Mouse (Mus musculus) G1E-ER4 (cell line): ENCODE data around the gene Mfsd4b4. TPM values are rescaled to one million over a fixed set of nuclear protein-coding genes. Genes with fewer than 3 reads are reported as not detected.

ENCODE experiments used
- GATA1 ChIP-seq: IDR thresholded peaks from one replicate; pipeline ENCODE4 v1.8.0; 2012; ENCODE audit warnings: low read length, inconsistent platforms
- polyA plus RNA-seq: library from polyadenylated mRNA; stranded (reverse); fragments of >175 nt; gene quantifications from 2 replicates; pipeline ENCODE4 v1.2.3, GENCODE M21; 2012

Gene Mfsd4b4
- polyA plus RNA-seq, result 0.56 and 0.71 TPM in 2 replicates

DNA sequence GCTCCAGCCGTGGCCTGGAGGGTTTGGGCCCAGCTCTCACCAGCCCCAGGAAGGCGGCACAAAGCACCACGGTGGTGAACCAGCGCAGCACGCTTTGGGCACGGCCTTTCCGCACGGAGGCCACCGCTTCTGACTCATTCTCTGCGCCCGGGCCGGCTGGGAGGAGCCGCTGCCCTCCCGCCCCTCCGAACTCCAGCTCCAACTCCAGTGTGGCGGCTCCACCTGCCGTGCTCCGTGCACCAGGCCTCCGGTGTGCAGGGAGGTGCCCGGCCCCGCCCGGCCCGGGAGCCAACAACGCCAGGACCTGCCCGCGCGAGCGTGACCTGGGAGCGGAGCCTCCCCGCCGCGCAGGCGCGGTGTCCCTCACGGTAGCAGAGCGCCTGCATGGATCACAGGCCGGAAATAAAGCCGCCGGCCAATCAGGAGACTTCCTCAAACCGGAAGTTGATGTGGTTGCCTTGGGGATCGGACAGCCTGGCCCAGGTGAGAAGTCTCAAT lies at the start of gene Mfsd4b4:
Gene Mfsd4b4 (minus strand): TSS at position 365 of the 498 bp plus-strand sequence.
- no peak for TF ChIP-seq GATA1

- no peak for TF ChIP-seq GATA1
Measured at GRCm38 (mm10) chr10:39936553-39936952, 37.5 kb upstream of the Mfsd4b4 start.

GRCm38 (mm10) chr10:39926616-39927139 lies 27.6 kb upstream of the Mfsd4b4 start, which contains the start of gene Mfsd4b2:
Gene Mfsd4b2 (minus strand): TSS chr10:39926923.
- TF ChIP-seq GATA1, result no peak

DNA sequence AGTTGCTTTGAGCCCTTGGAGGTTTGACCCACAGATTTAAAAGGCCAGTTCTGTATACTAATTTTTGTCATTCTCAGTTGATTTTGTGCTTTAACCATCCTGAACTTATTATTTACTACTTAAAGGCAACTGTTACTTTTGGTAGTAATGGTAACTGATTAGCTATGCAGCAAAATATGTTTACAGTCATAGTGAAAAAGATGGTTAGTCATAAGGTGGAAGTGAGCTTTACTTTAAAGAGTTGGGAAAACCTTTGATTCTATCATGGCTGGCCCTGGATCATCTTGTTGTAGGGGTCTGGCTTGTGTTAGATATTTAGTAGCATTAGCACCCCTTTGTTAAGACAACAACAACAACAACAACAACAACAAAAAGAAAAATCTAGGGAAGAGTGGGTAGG lies 13.6 kb upstream of the Mfsd4b4 start:
- no peak for TF ChIP-seq GATA1

DNA sequence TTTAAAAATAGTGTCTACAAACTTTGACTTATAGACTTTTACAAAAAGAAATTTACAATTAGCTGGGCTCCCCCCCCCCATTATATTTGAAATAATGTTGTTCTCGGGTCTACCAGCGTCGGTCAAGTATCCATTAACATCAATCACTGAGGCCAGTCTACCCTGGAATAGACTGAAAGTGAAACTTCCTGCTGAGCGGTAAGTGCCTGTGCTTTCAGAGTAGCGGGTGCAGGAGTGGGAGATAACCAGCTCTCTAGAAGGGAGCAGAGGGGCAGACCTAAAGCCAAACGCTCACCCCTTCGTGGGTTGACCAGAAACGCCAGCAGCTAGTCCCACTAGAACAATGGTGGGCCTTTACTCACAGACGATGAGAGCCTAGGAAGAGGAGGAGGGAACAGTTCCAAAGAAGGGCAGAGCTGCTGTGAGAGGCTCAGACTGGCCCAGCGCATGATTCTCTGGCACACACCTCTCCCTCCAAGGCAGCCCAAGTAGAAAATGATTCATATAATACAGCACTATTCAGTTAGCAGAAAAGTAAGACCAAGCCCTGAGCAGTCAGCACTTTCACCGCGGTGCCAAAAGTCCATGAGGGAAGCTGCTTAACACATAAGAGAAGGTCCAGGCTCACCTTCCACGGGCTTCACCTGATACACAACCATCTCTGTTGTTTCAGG lies 9.9 kb upstream of the Mfsd4b4 start:
- no peak for TF ChIP-seq GATA1

GRCm38 (mm10) chr10:39906799-39907658 lies 8.0 kb upstream of the Mfsd4b4 start:
- no peak for TF ChIP-seq GATA1

GRCm38 (mm10) chr10:39904191-39904590 lies 5.2 kb upstream of the Mfsd4b4 start:
- TF ChIP-seq GATA1, result no peak

GRCm38 (mm10) chr10:39896503-39896902 lies 2.5 kb downstream of the Mfsd4b4 start:
- TF ChIP-seq GATA1, result no peak

- no peak for TF ChIP-seq GATA1
Measured at GRCm38 (mm10) chr10:39893702-39894697, 5.0 kb downstream of the Mfsd4b4 start.

GRCm38 (mm10) chr10:39888621-39889020 lies 10.4 kb downstream of the Mfsd4b4 start:
- no peak for TF ChIP-seq GATA1

GRCm38 (mm10) chr10:39865509-39865908 lies 33.5 kb downstream of the Mfsd4b4 start:
- TF ChIP-seq GATA1, result no peak

DNA sequence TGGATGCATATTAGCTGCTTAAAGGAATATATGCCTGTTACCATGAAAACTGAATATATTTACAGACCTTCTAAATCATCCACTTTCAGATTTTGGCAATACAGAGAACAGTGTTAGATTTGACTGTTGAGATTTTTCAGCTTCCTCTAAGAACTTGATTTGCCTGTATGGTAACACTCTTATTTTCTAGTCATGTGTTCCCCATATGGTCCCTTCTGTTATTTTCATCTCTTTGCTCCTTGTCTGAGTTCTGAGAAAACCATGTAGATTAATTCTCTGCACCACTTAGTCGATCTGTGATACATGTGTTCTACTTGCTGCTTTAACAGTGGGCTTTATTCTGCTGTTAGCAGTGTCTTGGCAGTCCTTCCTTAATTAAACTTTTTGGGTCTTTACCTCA lies 56.4 kb downstream of the Mfsd4b4 start:
- TF ChIP-seq GATA1, result no peak

Other genes with a start within 250 kb of the Mfsd4b4 start
- 1.2 and 1.8 TPM in 2 replicates for gene Rev3l, start 167.1 kb downstream of the Mfsd4b4 start, polyA plus RNA-seq
- gene Mfsd4b2, start 27.7 kb upstream of the Mfsd4b4 start, polyA plus RNA-seq, result not detected in 2 replicates
- not detected in 2 replicates for gene Mfsd4b3, start 60.9 kb upstream of the Mfsd4b4 start, polyA plus RNA-seq
- not detected in 2 replicates for gene Mfsd4b5, start 87.4 kb upstream of the Mfsd4b4 start, polyA plus RNA-seq
- not detected in 2 replicates for gene Mfsd4b1, start 126.0 kb upstream of the Mfsd4b4 start, polyA plus RNA-seq
- 8.4 and 11.0 TPM in 2 replicates for gene Slc16a10, start 243.0 kb upstream of the Mfsd4b4 start, polyA plus RNA-seq